Mouse (Mus musculus): ENCODE data around the gene Alg14. TPM values are rescaled to one million over a fixed set of nuclear protein-coding genes. Genes with fewer than 3 reads are reported as not detected.

The Alg14 gene
- total and polyA plus RNA-seq, 2 experiments from 2014 or later, result 28.2 to 31.6 TPM

DNA sequence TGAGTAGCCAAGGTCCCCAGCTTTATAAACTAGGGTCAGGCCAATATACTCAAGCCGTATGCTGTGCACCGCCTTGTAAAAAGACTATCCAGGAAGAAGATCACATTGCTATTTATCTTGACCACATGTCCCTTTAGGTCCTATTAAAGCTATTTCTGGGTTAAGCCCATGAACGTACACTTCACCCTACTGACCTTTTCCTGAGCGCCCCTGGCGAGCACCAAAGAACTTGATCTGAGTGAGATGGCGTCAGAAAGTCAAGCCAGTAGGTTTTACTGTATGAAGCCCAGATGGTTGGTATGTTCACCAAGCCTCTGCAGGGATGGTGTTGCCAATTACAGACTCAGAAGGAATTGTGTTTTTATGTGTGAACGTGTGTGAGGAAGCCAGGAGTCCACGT lies 35.4 kb upstream of the Alg14 start:
- Histone ChIP-seq H3K4me3 (ENCODE audit: low read depth, low read length) (no peak overlapping the region), H3K9me3 (ENCODE audit: low read length) (no peaks in the 10 kb centered on the region), H3K27me3 (ENCODE audit: insufficient read depth, low read length) (no peaks in the 10 kb centered on the region), H3K9ac (no peak overlapping the region), H3K4me2 (ENCODE audit: low read depth) (no peak overlapping the region), H3K4me1 (ENCODE audit: insufficient read depth) (0 out of 2 replicates have a peak, but pooled peaks cover 2% of the 10 kb centered on the region), H3K27ac (ENCODE audit: low read depth, low read length) (no peak overlapping the region), H3K36me3 (ENCODE audit: insufficient read depth) (no peaks in the 10 kb centered on the region)
- WGBS, result 83% methylated on average over 8 of the region's 8 CpGs
- no peak for TF ChIP-seq CTCF (IDR thresholded peaks at IDR 0.05; ENCODE audit: low read depth)
- ATAC-seq (no peak), DNase-seq (no peak)

DNA sequence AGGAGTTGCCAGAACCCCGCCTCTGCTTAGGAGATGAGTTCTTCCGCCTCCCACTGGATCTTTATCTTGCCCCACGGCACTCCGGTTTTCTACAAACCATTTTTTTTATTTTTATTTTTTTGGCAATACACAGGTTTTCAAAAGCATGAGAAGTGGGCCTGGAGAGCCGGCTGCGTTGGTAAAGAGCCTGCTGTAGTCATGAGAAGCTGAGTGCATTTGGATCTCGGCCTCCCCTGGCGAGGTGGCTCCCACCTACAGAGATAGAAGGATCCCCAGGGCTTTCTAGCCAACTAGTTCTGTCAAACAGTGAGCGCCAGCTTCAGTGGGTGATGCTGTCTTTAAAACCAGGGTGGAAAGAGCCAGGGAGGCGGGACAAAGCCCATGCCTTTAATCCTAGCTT lies 34.2 kb upstream of the Alg14 start:
- no peak for TF ChIP-seq CTCF (IDR thresholded peaks at IDR 0.05; ENCODE audit: low read depth)
- Histone ChIP-seq H3K27me3 (ENCODE audit: insufficient read depth, low read length) (no peaks in the 10 kb centered on the region), H3K27ac (ENCODE audit: low read depth, low read length) (no peak overlapping the region), H3K4me1 (ENCODE audit: insufficient read depth) (no peaks in the 10 kb centered on the region), H3K9me3 (ENCODE audit: low read length) (no peaks in the 10 kb centered on the region), H3K4me2 (ENCODE audit: low read depth) (no peak overlapping the region), H3K36me3 (ENCODE audit: insufficient read depth) (no peaks in the 10 kb centered on the region), H3K4me3 (ENCODE audit: low read depth, low read length) (no peak overlapping the region), H3K9ac (no peak overlapping the region)
- ATAC-seq (no peak), DNase-seq (no peak)
- 75% methylated on average over 10 of the region's 10 CpGs for WGBS

DNA sequence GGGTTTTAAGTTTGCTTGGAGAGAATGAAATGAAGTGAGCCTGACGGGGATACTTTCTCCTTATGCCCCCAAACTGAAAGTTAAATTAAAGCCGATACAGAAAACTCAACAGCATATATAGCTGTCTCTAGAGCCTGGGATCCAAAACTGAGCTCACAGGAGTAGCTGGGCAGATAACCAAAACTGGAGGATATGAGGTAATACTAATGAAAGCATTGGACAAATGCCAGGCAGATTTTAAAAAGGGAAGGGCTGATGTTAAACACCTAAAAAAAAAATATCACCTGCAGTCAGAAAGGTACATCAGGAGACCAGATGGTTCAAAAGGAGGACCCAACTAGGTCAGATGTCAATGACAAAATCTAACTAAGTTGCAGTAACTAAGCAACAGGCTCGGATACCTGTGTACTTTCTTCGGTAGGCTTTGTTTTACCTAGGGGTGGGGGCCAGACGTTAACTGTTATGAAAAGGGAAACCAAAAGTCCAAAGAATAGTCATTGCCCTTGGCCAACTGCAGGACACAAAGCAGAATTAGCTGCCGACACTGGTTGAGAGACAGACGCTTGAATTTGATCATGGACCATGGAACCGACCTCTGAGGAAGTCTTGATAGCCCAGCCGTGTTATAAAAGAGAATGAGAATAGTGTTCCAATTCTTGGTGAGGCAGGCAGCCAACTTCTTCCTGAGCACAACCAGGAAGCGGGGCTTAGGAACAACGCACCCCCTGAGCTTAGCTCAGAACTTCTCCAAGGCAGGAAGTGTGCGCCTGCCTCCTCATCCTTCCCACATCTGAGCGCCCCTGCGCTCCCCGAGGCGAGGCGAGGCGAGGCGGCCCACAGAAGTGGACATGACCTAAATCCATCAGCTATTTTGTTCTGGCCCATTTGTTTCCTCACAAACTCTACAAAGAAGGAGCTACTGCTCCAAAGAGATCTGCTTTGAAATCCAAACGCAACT lies 32.8 kb upstream of the Alg14 start:
- no peak for ATAC-seq
- 63% methylated on average over 20 of the region's 20 CpGs for WGBS
- no peak overlapping the region for H3K4me3 ChIP-seq (ENCODE audit: low read depth, low read length)
- no peaks in the 10 kb centered on the region for H3K4me1 ChIP-seq (ENCODE audit: insufficient read depth)
- H3K27me3 ChIP-seq (ENCODE audit: insufficient read depth, low read length), result no peaks in the 10 kb centered on the region
- no peaks in the 10 kb centered on the region for H3K9me3 ChIP-seq (ENCODE audit: low read length)
- no peak overlapping the region for H3K27ac ChIP-seq (ENCODE audit: low read depth, low read length)
- TF ChIP-seq CTCF (IDR thresholded peaks at IDR 0.05; ENCODE audit: low read depth), result no peak
- no peak for DNase-seq
- H3K36me3 ChIP-seq (ENCODE audit: insufficient read depth), result no peaks in the 10 kb centered on the region
- no peak overlapping the region for H3K4me2 ChIP-seq (ENCODE audit: low read depth)
- H3K9ac ChIP-seq, result no peak overlapping the region

DNA sequence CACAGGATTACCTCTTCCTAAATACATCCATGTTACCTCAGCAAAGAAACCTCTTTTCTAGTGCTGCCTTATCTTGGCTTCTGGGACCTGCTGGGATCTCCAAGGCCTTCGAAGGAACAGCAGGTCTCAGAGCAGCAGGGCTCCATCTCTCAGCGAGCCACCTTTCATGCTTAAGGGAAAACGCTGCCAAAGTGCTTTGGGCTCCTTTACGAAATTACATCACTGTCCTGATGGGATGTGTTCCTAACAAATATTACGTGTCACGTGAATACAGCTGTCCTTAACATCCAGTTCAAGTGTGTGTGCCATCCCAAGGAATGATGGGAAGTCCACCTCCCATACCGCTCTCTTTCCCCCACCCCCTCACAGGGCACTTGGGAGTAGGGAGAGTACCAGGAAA lies 31.5 kb upstream of the Alg14 start:
- H3K4me2 ChIP-seq (ENCODE audit: low read depth), result no peak overlapping the region

DNA sequence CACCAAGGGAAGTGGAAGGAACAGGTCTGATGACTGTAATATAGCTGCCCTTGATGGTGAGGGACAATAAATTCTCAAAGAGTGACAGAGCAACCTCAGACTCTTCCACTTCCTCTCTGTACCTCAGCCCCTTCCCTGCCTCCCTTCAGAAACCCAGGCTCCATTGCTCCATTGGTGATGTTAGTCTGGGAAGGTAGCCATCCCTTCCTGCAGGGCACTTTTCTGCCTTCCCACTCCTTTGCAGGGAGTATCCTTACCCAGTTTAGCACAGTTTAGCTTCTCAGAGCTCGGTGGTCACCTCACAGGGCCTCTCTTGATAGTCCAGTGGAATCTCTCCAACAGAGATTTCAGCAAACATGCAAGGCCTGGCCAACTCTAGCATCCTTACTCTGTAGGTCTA lies 30.7 kb upstream of the Alg14 start:
- no peak for TF ChIP-seq CTCF (IDR thresholded peaks at IDR 0.05; ENCODE audit: low read depth)
- Histone ChIP-seq H3K4me3 (ENCODE audit: low read depth, low read length) (no peak overlapping the region), H3K9ac (no peak overlapping the region), H3K27me3 (ENCODE audit: insufficient read depth, low read length) (peaks cover 6% of the 10 kb centered on the region; the same call in 1 of the 2 replicates), H3K36me3 (ENCODE audit: insufficient read depth) (no peaks in the 10 kb centered on the region), H3K4me2 (ENCODE audit: low read depth) (no peak overlapping the region), H3K27ac (ENCODE audit: low read depth, low read length) (no peak overlapping the region), H3K4me1 (ENCODE audit: insufficient read depth) (no peaks in the 10 kb centered on the region), H3K9me3 (ENCODE audit: low read length) (no peaks in the 10 kb centered on the region)
- DNase-seq (no peak), ATAC-seq (no peak)
- WGBS, result 81% methylated on average over 1 of the region's 1 CpGs

More for the DNA sequence above, 31.5 kb upstream of the Alg14 start:
- H3K9me3 ChIP-seq (ENCODE audit: low read length), result no peaks in the 10 kb centered on the region
- ATAC-seq (no peak), DNase-seq (no peak)
- TF ChIP-seq CTCF (IDR thresholded peaks at IDR 0.05; ENCODE audit: low read depth), result no peak
- no peaks in the 10 kb centered on the region for H3K4me1 ChIP-seq (ENCODE audit: insufficient read depth)
- H3K9ac ChIP-seq, result no peak overlapping the region
- H3K4me3 ChIP-seq (ENCODE audit: low read depth, low read length), result no peak overlapping the region
- no peak overlapping the region for H3K27ac ChIP-seq (ENCODE audit: low read depth, low read length)
- no peaks in the 10 kb centered on the region for H3K36me3 ChIP-seq (ENCODE audit: insufficient read depth)
- peaks cover 6% of the 10 kb centered on the region; the same call in 1 of the 2 replicates for H3K27me3 ChIP-seq (ENCODE audit: insufficient read depth, low read length)
- 77% methylated on average over 7 of the region's 7 CpGs for WGBS

DNA sequence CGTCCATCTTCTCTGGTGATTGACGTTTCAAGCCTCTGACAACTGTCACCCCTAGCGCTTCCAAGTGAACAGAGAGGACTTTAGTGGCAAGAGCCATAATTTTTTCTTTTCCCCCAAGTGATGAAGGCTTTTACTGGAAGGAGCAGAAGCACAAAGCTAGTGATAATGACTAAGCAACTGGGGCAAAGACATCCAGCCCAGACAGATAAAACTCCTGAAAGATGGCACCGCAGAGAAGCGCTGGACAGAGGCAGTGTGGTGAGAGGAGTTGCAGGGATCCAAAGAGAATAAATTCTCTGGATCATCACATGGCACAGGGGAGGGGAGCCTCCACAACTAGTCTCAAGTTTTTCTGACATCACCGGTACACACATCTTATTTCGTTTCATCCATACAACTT lies 30.3 kb upstream of the Alg14 start:
- Histone ChIP-seq H3K9me3 (ENCODE audit: low read length) (no peaks in the 10 kb centered on the region), H3K36me3 (ENCODE audit: insufficient read depth) (no peaks in the 10 kb centered on the region), H3K4me1 (ENCODE audit: insufficient read depth) (no peaks in the 10 kb centered on the region), H3K4me3 (ENCODE audit: low read depth, low read length) (no peak overlapping the region), H3K9ac (no peak overlapping the region), H3K27me3 (ENCODE audit: insufficient read depth, low read length) (peaks cover 6% of the 10 kb centered on the region; the same call in 1 of the 2 replicates), H3K4me2 (ENCODE audit: low read depth) (no peak overlapping the region), H3K27ac (ENCODE audit: low read depth, low read length) (no peak overlapping the region)
- ATAC-seq (no peak), DNase-seq (no peak)
- WGBS, result 75% methylated on average over 7 of the region's 7 CpGs
- TF ChIP-seq CTCF (IDR thresholded peaks at IDR 0.05; ENCODE audit: low read depth), result no peak

DNA sequence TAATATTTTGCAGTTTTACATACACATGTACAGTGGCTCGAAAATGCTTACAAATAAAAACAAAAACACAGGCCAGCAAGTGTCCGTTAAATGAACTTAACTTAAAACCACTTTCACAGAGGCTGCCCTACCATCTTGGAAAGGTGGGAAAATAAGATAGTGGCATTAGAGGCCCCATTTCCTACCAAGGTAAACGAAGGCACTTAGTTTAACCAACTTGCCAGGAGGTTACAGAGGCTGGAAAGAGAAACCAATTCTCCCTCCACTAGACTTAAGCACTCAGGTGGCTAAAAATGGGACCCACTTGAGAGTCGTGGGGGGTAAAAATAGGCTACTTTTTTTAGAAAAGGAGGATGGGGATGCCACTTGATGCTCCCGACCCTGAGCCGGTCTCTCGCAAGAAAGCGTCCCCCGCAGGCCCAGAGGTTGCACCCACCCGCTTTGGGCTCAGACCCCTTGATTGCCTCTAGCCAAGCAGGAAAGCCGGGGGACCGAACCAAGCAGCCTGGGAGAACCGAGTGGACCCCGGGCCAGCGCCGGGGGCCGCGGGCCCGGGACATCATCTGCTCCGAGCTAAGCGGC lies 29.5 kb upstream of the Alg14 start:
- no peak for ATAC-seq
- DNase-seq, result no peak
- 11% methylated on average over 20 of the region's 21 CpGs for WGBS
- no peak for TF ChIP-seq CTCF (IDR thresholded peaks at IDR 0.05; ENCODE audit: low read depth)
- H3K4me2 ChIP-seq (ENCODE audit: low read depth), result peak overlapping the region; percentile 90
- H3K4me1 ChIP-seq (ENCODE audit: insufficient read depth), result no peaks in the 10 kb centered on the region
- peaks cover 6% of the 10 kb centered on the region; the same call in 1 of the 2 replicates for H3K27me3 ChIP-seq (ENCODE audit: insufficient read depth, low read length)
- H3K36me3 ChIP-seq (ENCODE audit: insufficient read depth), result no peaks in the 10 kb centered on the region
- peak overlapping the region; percentile 84 for H3K27ac ChIP-seq (ENCODE audit: low read depth, low read length)
- H3K9ac ChIP-seq, result peak overlapping the region; percentile 85
- no peaks in the 10 kb centered on the region for H3K9me3 ChIP-seq (ENCODE audit: low read length)
- H3K4me3 ChIP-seq (ENCODE audit: low read depth, low read length), result peak overlapping the region; percentile 79
